Mouse (Mus musculus) MEL-GATA-1-ER (cell line): ENCODE measurements at regions not wholly inside any gene's neighbourhood (a gene's known extent, or its start where the extent isn't known, plus 50 kb on each side); places are given as distances from the start of the nearest gene placed in this dataset.
"Not testable (repeated sequence)": the region's sequence is repeated elsewhere in the genome, so short reads cannot be mapped to it uniquely, and the experiment has no call there.

ENCODE experiments used
- DNase-seq: peaks from one replicate; pipeline ENCODE4 v3.0.0-alpha.2; 2012; ENCODE audit warnings: low read depth; ENCODE audit errors: extremely low read depth

GRCm38 (mm10) chr8:98955803-98956202 is 460.5 kb downstream of the Cdh8 start:
- no peak for DNase-seq

DNA sequence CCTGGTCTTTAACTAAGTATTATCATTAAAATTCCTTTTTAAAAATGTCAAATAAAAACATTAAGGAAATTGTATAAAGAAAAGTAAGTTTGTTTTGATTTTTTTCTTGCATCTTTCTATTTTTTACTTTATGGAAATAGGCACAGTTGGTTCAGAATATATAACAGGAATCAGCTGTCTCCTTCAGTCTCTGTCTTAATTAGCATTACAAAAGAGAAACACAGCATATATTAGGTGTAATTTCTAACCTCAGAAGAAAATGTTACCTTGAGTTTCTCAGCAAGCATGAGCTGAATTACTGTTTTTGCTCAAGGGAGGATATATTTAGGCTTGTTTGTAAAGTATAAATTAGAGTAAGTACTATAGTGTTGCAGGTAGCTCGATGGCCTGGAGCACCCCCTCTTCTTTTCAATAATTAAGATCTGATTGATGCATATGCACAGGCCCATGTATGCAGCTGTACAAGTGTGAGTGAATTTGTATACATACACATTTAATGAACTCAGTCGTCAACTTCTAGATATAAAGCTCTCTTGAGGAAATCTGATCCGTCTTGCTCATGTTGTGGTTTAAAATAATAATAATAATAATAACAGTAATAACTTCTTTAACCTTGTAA is 503.0 kb downstream of the Cdh8 start:
- DNase-seq = no peak

- no peak for DNase-seq
Measured at GRCm38 (mm10) chr8:98893331-98893730, 522.9 kb downstream of the Cdh8 start.

- DNase-seq = no peak
Measured at GRCm38 (mm10) chr8:98861664-98862306, 554.5 kb downstream of the Cdh8 start.

GRCm38 (mm10) chr8:98861175-98861574 is 555.1 kb downstream of the Cdh8 start:
- DNase-seq = no peak

GRCm38 (mm10) chr8:98860416-98860815 is 555.9 kb downstream of the Cdh8 start:
- no peak for DNase-seq

- no peak for DNase-seq
Measured at GRCm38 (mm10) chr8:98829515-98829914, 586.8 kb downstream of the Cdh8 start.

- DNase-seq = no peak
Measured at GRCm38 (mm10) chr8:98829006-98829405, 587.3 kb downstream of the Cdh8 start.

DNA sequence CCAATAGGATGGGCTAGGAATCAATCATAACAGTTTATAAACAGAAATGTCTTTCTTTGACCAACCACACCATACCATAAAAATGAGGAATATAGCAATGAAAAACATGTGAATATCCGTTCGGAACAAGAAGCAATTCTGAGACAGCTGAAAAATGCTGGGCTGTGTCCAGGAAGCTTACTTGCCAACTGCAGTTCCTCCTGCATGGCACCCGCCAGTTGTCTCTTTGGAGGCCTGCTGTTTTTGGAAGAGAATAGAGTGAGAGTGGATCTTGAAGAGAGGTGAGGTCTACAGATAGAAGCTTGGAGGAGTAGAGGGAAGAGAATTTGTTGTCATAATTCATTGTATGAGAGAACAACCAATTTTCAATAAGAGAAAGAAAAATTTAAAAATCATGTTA is 604.3 kb downstream of the Cdh8 start:
- no peak for DNase-seq

DNA sequence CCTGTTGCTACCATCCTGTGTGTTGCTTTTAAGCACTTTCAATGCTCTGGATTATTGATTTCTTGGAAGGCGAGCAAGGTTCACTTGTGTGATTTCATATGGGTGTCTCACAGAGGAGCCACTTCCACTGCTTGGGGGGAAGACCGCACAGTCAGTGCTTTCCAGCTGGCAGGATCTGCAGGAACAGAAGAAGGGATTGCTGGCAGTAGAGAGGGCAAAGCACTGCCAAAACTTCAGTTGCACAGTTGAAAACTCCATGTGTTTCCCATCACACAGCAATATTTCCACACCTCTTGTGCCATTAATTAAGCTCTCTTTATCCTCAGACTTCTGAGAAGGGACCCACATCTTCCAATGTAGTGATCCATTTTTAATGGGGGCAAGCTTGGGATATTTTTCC is 618.8 kb downstream of the Cdh8 start:
- no peak for DNase-seq

DNA sequence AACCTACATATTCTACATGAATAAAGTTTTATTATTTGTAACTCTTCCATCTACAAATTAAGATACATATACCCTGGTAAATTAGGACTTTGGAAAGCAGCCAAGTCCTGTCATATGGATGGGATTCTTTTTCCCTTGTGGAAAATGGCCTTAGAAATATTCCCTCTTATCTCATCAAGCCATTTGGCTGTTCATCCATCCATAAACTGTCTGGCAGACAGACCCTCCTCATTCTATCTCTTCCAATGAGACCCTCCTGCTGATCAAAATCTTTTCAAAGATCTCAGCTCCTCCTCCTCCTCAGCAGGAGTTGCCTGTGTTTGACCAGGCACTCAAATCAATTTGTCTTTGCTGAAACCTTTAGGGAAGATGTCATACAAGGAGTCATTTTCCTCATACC is 649.2 kb downstream of the Cdh8 start:
- DNase-seq = no peak

DNA sequence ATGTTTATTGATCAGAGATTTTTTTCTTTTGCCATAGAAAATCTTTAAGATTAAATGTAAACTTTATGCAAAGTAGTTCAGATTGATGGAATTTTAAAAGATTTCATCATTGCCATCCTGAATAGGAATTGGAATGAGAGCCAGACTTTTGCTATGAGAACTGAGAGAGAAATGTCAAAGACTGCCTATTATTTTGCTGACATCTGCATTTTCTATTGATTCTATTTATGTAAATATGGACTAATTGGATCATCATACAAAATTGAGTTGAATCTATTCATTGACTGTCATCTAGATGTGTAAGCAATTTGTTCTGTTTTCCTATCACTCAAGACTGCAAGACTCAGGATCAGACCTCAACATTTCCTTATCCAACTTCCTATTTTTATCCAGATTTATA is 659.7 kb downstream of the Cdh8 start:
- no peak for DNase-seq

- peak; percentile 37 for DNase-seq
Measured at GRCm38 (mm10) chr8:98755795-98756194, 660.5 kb downstream of the Cdh8 start.

DNA sequence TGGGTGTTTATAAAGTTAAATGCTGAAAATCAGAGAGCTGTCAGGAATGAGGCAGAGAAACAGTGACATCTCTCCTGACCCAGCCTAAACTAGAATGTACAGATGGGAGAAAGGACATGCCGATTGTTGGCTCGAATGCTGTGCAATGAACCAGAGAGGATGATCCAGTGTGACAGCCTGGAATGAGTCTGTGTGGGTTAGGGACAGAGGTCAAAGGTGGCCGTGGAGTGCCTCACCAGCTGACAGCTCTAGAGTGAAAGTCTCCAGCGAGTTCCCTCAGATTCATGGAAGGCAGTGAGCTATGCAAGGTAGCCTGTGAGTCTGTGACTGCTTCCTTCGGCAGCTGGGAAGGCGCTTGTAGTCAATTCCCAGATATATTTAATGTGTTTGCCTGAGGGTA is 663.9 kb downstream of the Cdh8 start:
- DNase-seq = no peak

GRCm38 (mm10) chr8:98707753-98708152 is 708.5 kb downstream of the Cdh8 start:
- DNase-seq = peak; percentile 11

- no peak for DNase-seq
Measured at GRCm38 (mm10) chr8:98706122-98706521, 710.1 kb downstream of the Cdh8 start.

DNA sequence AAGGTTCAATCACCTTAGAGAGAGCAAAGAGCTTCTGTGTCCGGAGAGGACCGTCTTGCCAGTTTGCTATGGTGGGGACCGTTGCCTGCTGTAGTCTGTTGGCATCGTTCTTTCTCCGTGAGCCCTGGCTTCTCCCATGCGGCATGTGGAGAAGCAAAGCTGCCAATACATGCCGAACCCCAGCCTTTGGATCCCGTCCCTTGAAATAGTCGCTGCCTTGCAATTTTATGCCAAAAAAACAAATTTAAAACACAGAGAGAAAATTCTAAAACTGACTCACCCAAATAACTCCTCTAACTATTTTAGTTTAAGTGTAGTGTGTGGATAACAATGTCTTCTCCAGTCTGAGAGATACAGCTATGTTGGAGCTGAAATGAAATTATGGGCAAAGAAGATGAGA is 731.1 kb downstream of the Cdh8 start:
- no peak for DNase-seq

GRCm38 (mm10) chr8:98684531-98684930 is 731.7 kb downstream of the Cdh8 start:
- no peak for DNase-seq

- DNase-seq = no peak
Measured at GRCm38 (mm10) chr8:98680065-98680464, 736.2 kb downstream of the Cdh8 start.

- DNase-seq = no peak
Measured at GRCm38 (mm10) chr8:98659287-98659686, 757.0 kb downstream of the Cdh8 start.

DNA sequence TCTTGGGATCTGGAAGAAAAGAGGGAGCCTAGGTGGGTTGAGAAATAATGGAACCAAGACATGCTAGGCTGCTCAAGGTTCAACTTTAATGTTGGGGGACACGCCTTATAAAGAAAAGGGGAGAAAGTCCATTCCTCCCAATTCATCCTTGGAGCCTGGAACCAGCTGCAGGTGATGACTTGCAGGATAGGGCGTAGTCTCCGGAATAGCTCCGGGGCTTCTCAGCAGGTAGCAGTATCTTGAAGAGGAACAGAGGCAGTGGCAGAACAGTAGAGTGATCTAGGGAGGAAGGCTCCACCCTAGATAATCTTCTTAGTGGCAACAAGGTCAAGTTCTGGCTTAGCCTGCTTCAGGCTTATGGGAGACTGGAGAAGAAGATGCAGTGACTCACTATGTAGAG is 764.0 kb downstream of the Cdh8 start:
- not testable (repeated sequence) for DNase-seq

- no peak for DNase-seq
Measured at GRCm38 (mm10) chr8:98651010-98651409, 765.3 kb downstream of the Cdh8 start.

GRCm38 (mm10) chr8:98628151-98628550 is 788.1 kb downstream of the Cdh8 start:
- DNase-seq = no peak
